Mouse (Mus musculus): ENCODE results near the gene Mmp9. TPM values are rescaled to one million over a fixed set of nuclear protein-coding genes. Genes with fewer than 3 reads are reported as not detected.

Gene Mmp9
- total RNA-seq, 2 experiments from 2014 or later, result 2.8 TPM

- peak in 1 of 2 experiments; percentile 46 for DNase-seq (ENCODE audit: low spot score in 2 of 2)
Measured at GRCm38 (mm10) chr2:164912151-164912550, 28.4 kb upstream of the Mmp9 start.

DNA sequence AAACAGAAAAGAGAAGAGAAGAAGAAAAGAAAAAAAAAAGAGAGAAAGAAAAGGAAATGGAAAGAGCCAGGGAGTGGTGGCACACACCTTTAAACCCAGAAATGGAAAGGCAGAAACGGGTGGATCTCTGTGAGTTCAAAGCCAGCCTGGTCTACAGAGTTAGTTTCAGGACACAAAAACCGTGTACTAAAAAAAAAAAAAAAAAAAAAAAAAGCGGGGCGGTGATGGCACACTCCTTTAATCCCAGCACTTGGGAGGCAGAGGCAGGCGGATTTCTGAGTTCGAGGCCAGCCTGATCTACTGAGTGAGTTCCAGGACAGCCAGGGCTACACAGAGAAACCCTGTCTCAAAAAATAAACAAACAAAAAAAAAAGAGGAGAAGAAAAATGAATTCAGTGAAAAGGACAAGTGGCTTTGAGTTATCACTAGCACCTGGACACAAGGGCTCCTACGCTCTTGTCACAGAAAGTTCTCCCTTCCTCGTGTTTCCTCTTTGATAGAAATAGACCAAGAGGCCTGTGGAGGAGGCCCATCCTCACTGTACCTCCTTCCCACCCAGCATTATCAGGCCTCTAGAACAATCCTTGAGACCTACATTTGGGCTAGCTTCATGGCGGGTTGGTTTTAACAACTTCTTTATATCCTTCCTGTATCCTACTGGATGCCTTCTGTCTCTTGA lies 27.7 kb upstream of the Mmp9 start:
- no peak for DNase-seq (ENCODE audit: low spot score in 2 of 2)

DNA sequence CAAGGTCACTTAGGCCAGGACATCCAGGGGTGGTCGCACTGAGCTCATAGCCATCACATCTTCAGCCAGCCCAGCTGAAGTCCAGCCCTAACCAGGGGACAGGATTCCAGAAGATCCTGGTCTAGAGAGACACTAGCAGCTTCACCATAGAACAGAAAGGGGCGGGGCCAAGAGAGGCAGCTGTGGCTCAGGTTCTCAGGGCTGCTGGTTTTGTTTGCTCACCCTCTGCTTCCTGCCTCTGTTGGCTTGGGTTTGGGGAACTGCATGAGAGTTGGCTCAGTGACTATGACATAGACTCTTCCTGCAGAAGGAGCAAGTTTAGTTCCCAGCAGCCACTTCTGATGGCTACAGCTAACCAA lies 27.2 kb upstream of the Mmp9 start:
- DNase-seq (ENCODE audit: low spot score in 2 of 2), result no peak

GRCm38 (mm10) chr2:164916820-164917219 lies 23.8 kb upstream of the Mmp9 start:
- no peak for DNase-seq (ENCODE audit: low spot score in 2 of 2)

DNA sequence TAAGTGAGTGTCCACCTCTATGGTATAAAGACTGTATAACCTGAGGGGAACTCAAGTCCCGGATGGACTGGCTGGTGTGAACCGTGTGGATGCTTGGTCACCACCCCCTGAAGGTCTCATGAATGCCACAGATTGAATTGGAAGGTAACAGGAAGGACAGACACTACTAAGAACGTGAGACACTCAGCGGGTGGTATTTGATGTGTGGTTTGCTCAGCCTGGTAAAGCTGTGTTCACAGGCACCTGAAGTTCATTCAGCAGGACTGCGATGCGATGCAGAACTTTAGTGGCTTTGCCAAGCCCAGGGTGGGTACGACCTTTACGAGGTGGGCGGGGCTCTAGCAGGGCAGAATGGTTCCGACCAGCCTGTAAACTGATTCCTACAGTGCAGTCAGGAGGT lies 23.2 kb upstream of the Mmp9 start:
- no peak for DNase-seq (ENCODE audit: low spot score in 2 of 2)

DNA sequence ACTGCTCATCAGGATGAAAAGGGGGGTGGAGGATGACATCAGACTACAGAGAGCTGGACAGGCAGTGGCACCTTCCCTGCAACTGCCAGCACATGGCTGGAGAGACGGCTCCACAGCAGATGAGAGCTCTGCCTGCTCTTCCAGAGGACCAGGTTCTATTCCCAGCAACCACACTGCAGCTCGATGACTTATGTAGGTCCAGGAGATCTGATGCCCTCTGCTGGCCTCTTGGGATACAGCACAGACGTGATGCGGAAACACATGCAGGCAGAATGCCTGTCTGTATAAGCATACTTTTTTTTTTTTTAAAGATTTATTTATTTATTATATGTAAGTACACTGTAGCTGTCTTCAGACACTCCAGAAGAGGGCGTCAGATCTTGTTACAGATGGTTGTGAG lies 22.3 kb upstream of the Mmp9 start:
- no peak for DNase-seq (ENCODE audit: low spot score in 2 of 2)

DNA sequence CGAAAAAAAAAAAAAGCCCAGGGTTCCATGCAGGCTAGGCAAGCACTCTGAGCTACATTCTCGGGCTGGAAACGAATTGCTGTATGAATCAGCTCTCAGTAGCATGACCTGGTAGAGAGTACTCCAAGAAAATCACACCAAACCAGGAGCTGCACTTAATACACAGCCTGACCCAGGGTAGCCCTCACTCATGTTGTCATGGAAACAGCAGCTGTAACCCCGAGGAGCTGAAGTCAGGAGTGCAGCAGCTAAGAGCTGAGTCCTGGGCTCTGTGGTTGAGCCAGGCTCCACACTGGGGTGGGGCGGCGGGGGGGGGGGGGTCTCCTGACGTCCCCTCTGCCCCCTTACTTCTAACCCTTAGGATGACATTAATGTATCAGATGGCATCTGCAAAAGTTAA lies 18.6 kb upstream of the Mmp9 start:
- no peak for DNase-seq (ENCODE audit: low spot score in 2 of 2)

GRCm38 (mm10) chr2:164923291-164923690 lies 17.3 kb upstream of the Mmp9 start:
- DNase-seq (ENCODE audit: low spot score in 2 of 2), result no peak

DNA sequence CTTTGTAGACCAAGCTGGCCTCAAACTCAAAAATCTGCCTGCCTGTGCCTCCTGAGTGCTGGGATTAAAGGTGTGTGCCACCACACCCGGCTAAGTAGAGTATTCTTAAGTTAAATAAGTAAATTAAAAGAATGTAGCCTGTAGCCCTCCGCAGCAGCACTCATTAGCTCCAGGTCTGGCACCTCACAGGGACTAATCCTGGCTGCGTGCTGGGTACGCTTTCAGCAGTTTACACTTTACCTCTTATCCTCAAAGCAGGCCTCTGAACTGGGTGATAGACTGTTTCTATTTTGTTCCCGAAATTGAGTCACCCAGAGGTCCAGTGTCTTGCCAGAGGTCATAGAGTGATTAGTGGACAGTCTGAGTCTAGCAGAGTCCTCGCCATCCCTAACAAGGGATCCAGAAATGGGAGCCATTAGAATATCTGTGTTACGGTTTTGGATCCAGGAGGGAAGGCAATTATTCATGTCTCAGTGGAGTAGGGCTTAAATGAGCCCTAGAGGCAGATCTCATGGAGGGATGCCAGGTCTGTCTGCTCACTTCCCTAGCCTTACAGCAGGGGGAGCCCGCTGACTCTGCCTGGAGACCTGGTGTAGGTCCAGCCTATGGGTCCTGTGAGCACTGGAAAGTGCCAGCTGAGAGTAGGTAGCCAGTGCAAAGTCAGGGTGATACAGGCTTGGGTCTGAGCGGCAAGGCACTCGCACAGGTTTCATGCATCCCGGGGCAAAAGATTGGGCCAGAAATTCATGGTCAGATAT lies 16.3 kb upstream of the Mmp9 start:
- peak; percentile 93 to 94 for DNase-seq (ENCODE audit: low spot score in 2 of 2)

DNA sequence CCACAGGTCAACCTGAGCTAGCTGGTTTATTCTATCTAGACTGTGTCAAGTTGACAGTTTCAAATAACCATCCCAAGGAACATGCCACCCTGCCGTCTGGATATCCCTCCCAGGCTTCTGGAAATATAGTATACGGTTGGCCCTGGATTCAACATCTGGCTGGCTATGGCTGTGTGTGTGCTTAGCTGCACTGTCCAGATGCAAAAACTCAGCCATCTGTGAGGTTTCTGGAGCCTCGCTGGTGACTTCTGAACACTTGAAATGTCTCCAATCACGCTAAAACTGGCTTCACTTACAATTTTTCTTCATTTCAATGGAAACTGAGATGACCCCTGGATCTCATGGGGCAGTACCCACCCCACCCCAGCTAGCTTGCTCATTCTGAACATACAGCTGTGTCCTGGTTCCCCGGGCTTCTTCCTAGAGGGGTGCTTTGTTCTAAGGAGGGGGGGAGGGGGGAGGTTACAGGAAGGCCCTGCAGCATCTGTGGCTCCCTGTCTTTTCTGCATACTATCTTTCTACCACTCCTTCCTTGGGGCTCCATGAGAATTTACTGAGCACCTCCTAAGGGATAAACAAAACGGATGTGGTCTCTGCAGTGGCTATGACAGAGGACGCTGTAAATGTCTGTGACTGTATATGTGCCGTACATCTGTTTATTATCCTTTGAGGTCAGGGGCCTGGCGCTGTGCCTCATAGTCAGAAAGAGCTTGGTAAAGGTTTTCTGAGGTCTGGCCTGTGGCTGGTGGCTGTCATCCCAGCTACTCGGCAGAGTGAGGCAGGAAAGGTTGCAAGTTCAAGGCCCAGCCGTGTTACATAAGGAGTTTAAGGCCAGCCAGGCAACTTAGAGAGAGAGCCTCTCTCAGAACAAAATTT lies 9.6 kb upstream of the Mmp9 start:
- DNase-seq (ENCODE audit: low spot score in 2 of 2), result no peak

DNA sequence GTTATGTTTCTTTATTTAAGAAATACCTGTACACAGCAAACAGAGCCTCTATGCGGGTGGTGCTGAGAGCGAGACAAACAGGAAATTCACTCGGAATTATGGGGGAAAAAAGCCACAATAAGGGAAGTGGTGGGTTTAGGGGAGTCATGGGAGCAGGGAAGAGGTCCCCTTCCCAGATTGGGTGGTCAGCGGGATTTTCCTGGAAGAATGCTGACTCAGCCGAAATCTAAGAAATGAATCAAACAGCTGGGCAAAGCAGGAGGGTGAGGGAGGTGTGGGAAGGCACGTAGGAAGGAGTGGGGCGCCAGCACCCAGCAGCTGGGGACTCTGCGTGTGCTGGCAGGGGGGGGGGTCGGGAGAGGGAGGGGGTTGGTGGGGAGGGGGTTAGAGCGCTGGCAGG lies 7.0 kb upstream of the Mmp9 start:
- no peak for DNase-seq (ENCODE audit: low spot score in 2 of 2)

- DNase-seq (ENCODE audit: low spot score in 2 of 2), result no peak
Measured at GRCm38 (mm10) chr2:164935991-164936390, 4.6 kb upstream of the Mmp9 start.

DNA sequence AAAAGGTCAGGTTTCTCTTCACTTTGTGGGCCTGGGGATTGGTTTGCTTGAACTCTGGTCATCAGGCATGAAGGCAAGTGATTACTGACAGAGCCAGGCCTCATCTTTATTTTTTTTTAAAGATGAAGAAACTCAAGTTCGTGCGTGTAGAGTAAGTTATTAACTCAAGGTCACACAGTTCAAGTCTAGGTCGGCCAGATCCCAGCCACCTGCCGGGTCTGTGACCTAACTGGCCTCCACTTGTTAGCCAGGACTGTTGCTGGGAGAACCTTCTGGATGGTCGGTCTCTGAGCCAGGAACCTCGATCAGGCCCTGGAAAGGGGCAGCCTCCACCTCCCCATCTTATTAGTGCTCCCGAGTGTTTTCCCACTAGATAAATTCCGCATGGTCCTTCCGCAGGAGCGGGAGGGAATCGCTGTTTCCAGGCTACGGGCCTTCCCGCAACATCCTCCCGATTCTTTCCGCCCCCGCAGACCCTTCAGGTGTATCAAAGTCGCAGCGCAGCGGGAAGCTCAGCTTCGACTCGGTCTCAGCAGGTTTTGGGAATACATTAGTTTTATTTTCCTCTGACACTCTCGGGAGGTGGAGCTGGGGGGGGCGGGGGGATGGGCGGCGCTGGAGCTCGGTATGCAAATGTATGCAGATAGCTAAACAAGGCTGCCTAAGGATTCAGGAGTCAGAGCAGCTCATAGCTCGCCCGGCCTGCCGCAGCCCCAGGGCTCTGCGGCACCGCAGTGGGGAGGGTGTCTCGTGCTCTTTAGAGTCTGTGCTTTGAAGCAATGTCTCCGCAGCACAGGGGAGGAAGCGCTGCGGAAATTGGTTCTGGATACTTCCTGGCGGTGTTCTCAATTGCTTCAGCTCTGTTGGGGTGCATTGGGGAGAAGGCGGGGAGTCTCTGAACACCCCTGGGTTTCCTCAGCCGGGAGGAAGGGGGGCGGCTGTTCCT lies 2.2 kb upstream of the Mmp9 start:
- DNase-seq (ENCODE audit: low spot score in 2 of 2), result peak; percentile 38 to 49

DNA sequence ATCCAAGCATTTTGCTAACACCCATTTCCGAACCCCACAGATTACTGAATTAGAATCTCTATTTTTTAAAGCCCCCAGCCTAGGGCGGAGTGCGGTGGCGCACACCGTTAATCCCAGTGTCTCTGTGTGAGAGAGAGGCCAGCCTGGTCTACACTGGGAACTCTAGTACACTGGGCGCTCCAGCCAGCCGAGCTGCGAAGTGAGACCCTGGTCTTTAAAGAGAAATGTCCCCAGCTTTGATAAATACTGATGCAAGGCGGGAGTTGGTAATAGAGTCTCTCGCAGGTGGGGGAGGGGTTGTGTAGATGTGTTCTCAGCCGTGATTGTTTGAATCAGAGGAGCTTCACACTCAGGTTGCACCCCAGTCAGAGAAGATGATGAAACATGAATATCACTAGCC lies 1.5 kb upstream of the Mmp9 start:
- peak in 1 of 2 experiments; percentile 42 for DNase-seq (ENCODE audit: low spot score in 2 of 2)

- no peak for DNase-seq (ENCODE audit: low spot score in 2 of 2)
Measured at GRCm38 (mm10) chr2:164942692-164943290, 2.2 kb downstream of the Mmp9 start.

- no peak for DNase-seq (ENCODE audit: low spot score in 2 of 2)
Measured at GRCm38 (mm10) chr2:164947506-164947905, 6.9 kb downstream of the Mmp9 start.

- DNase-seq (ENCODE audit: low spot score in 2 of 2), result no peak
Measured at GRCm38 (mm10) chr2:164947930-164948329, 7.3 kb downstream of the Mmp9 start.

- no peak for DNase-seq (ENCODE audit: low spot score in 2 of 2)
Measured at GRCm38 (mm10) chr2:164948962-164949361, 8.4 kb downstream of the Mmp9 start.

DNA sequence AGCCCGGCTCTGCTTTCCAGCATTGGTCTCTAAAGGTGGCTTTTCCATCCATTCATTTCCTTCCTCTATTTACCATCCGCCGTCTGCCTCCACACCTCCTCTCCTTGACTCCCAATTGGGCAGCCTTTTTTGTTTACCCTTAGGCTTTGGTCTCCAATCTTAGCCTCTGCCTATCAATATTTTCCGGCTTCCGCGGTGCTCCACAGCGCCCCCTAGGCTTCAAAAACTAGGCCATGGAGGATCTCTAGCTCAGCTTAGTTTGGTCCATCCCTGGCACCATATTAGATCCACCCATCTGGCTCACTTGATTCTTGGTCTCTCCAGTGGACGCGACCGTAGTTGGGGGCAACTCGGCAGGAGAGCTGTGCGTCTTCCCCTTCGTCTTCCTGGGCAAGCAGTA lies 9.9 kb downstream of the Mmp9 start:
- DNase-seq (ENCODE audit: low spot score in 2 of 2), result no peak

- DNase-seq (ENCODE audit: low spot score in 2 of 2), result no peak
Measured at GRCm38 (mm10) chr2:164951745-164952144, 11.2 kb downstream of the Mmp9 start.

All from layer of hippocampus, postnatal 10 days (tissue).